Mouse (Mus musculus): ENCODE data around the gene Vmn2r9.
"Not testable (repeated sequence)": the region's sequence is repeated elsewhere in the genome, so short reads cannot be mapped to it uniquely, and the experiment has no call there.

Gene Vmn2r9

DNA sequence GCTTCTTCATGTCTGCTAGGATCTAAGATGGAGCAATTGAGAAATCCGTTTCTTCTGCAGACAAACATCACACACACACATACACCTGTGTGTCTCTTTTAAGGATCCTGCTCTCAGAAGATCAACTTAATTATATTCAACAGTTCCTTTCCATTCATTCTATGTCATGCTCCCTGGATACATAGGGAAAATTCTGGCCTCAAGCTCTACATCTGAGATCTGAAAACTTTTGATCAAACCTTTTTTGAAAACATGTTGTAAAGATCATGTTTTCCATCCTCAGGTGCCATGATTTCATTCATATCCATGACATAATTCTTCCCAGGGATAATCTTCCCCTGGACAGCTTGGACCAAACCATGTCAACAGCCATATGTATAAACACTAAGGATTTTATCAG, at the start of gene Vmn2r9:
Gene Vmn2r9, minus strand, starts transcription at position 101 of the 400 bp plus-strand sequence.
- DNase-seq: not testable (repeated sequence)

- peak; percentile 19 for DNase-seq
Measured at GRCm38 (mm10) chr5:108866746-108867145, 14.3 kb upstream of the Vmn2r9 start.

GRCm38 (mm10) chr5:108849466-108849865, 2.9 kb downstream of the Vmn2r9 start:
- peak; percentile 17 for DNase-seq

DNA sequence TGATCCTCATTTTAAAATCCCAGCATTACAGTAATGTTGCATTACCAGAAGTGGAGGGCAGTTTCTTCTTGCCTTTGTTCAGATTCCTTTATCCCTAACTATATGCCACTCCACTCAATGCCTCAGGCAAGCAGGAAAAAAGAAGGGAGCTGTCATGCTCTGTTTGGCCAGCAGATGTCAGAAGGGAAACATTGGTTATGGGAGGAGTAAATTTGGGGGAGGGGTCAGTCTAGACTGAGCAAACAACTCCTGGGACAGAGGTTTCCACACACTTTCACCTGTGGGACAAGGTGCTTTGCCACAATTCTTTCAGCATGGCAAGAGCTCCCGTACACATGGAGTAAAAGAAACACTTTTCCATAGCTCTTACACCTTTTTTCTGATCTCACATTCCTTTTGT, 16.2 kb downstream of the Vmn2r9 start:
- peak; percentile 38 for DNase-seq

DNA sequence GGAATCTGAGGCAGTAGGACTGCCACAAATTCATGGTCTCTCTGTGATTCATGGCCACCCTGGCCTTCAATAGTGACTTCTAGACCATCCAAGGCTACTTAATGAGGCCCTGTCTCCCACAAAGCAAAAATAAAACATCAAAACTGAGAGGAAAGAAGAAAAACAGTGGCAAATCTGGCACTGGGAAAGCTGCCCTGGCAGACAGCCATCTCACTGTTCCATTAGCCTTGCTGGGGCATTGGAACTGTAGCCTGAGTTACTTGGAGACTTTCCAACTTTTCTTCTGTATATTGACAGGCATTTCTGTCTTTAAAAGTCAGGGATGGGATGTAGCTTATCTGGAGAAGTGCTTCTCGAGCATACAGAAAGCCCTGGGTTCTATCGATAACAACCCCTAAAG, 29.1 kb downstream of the Vmn2r9 start:
- DNase-seq: no peak

DNA sequence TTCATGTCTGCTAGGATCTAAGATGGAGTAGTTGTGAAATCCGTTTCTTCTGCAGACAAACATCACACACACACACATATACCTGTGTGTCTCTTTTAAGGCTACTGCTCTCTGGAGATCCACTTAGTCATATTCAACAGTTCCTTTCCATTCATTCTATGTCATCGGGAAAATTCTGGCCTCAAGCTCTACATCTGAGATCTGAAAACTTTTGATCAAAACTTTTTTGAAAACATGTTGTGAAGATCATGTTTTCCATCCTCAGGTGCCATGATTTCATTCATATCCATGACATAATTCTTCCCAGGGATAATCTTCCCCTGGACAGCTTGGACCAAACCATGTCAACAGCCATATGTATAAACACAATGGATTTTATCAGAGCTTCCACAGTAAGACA, 43.7 kb downstream of the Vmn2r9 start, which contains the start of gene Vmn2r8:
Gene Vmn2r8, minus strand, starts transcription at position 101 of the 400 bp plus-strand sequence.
- not testable (repeated sequence) for DNase-seq

DNA sequence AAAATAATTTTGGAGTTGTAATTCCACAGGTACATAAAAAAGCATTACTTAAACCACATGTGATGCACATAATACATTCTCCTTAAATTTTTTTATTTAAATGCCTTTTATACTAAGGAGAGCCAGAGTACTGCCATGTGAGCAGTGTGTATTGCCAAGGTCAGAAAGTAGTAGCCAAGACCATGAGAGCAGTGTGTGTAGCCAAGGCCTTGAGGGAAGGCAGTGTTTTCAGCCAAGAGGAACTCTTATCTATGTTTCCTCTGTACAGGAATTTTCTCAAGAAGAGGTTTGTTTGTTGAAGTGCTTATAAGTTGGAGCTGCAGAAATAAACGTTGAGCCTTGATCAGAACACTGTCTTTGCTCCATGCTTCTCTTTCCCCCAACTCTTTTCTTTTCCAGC, 48.8 kb downstream of the Vmn2r9 start:
- DNase-seq: no peak

DNA sequence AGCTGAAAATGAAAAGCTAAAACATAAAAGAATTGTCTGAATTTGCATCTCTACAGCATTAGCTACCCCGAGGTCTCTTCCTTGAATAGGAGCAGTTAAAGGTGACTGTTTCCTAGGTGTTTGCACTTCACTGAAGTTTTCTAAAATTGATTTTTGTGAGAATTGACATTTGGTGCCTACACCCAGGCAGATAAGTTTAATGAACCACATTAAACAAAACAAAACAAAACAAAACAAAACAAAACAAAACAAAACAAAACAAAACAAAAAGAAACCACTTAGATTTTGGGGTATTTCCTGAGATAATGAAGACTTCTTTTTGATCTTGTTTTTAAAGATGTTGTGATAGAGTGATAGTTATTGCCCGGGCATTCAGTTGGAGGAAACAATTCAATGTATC, 57.1 kb downstream of the Vmn2r9 start, which contains the start of gene Tmed11:
Gene Tmed11, minus strand, starts transcription at position 101 of the 400 bp plus-strand sequence.
- not testable (repeated sequence) for DNase-seq

- DNase-seq: peak; percentile 41
Measured at GRCm38 (mm10) chr5:108790385-108790784, 62.0 kb downstream of the Vmn2r9 start.

Data from lung, postnatal 14 days (tissue).